Mouse (Mus musculus): ENCODE results near the gene Dip2b. TPM values are rescaled to one million over a fixed set of nuclear protein-coding genes. Genes with fewer than 3 reads are reported as not detected.

The Dip2b gene
- total RNA-seq, 1 experiment from 2014 or later, result 43.8 TPM

GRCm38 (mm10) chr15:100265586-100266325, 227.3 kb downstream of the Dip2b start:
- ATAC-seq (ENCODE audit: extremely low read depth, insufficient number of reproducible peaks, low FRiP score, poor library complexity, severe bottlenecking), result no peak

- no peak for ATAC-seq (ENCODE audit: extremely low read depth, insufficient number of reproducible peaks, low FRiP score, poor library complexity, severe bottlenecking)
Observed at GRCm38 (mm10) chr15:100268916-100269315, 230.5 kb downstream of the Dip2b start.

Other genes starting within 250 kb of the Dip2b start
- gene Lima1, start 163.2 kb upstream of the Dip2b start, total RNA-seq (2017), result 1.1 and 2.1 TPM in 2 replicates
- not detected in 2 replicates for gene Fam186a, start 71.6 kb upstream of the Dip2b start, total RNA-seq (2017)
- 52.7 and 58.3 TPM in 2 replicates for gene Larp4, start 68.6 kb upstream of the Dip2b start, total RNA-seq (2017)
- 81.8 and 86.3 TPM in 2 replicates for gene Atf1, start 189.2 kb downstream of the Dip2b start, total RNA-seq (2017)
- gene Tmprss12, start 242.2 kb downstream of the Dip2b start, total RNA-seq (2017), result not detected in 2 replicates